Mouse (Mus musculus): ENCODE results near the gene Chrng.

DNA sequence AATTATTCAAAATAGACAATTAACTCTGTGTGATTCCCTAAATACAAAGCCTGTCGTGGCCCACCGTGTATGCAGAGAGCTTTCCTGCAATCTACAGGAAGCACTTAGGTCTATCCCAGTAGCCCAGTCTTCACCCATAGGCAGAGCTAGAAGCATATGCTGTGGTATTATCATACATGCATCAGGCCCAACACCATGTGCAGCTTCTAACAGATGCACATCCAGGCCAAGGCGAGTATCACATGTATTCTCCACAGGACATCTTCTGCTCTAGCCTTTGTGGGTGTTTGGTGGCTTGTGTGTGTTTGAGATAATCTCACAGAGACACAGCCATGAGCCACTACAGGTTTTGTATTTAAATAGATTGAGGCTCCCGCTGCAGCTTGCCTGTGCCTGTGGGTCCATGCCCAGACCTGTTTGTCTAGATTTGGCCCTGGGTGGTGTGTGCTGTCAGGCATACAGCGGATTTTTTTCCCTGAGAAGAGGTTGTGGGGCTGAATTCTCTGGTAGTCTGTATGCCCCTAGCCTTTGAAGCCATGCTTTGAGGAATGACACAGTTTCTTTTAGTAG, 47.7 kb downstream of the Chrng start:
- TF ChIP-seq TBP (conservative IDR thresholded peaks at IDR 0.05; ENCODE audit: low read depth, low read length) (no peak), ZKSCAN1 (IDR thresholded peaks at IDR 0.05; ENCODE audit: borderline replicate concordance, low read depth, low read length) (no peak), EP300 (IDR thresholded peaks at IDR 0.05; ENCODE audit: low read length) (no peak), CTCF (conservative IDR thresholded peaks at IDR 0.05 in 1 of 2, IDR thresholded peaks at IDR 0.05 in 1 of 2; ENCODE audit: low read depth in 2 of 2, low read length in 2 of 2) (no peak), POLR2A (IDR thresholded peaks at IDR 0.05; ENCODE audit: low read depth, low read length) (no peak), USF1 (IDR thresholded peaks at IDR 0.05; ENCODE audit: low read depth, low read length) (no peak)
